Mouse (Mus musculus) layer of hippocampus, postnatal 36 days (tissue): ENCODE results near the gene Kmt2c. TPM values are rescaled to one million over a fixed set of nuclear protein-coding genes. Genes with fewer than 3 reads are reported as not detected.
"Not testable (repeated sequence)": the region's sequence is repeated elsewhere in the genome, so short reads cannot be mapped to it uniquely, and the experiment has no call there.

ENCODE experiments used
- DNase-seq, 2 experiments: peaks; one replicate each; pipeline ENCODE4 v3.0.0; 2022
- total RNA-seq, 2 experiments: library from RNA; stranded (reverse); gene quantifications; 2 replicates each; pipeline ENCODE4 v1.2.3; 2021

The Kmt2c gene
- total RNA-seq, 2 experiments from 2014 or later: 81.1 to 95.7 TPM

- no peak for DNase-seq
Measured at GRCm38 (mm10) chr5:25515767-25516166, 17.2 kb upstream of the Kmt2c start, which contains the start of gene Cct8l1. TSS of gene Cct8l1 (plus strand) at chr5:25516067.

GRCm38 (mm10) chr5:25506041-25506440 is 7.5 kb upstream of the Kmt2c start:
- DNase-seq: no peak

GRCm38 (mm10) chr5:25500686-25501085 is 2.1 kb upstream of the Kmt2c start:
- no peak for DNase-seq

- peak; percentile 96 to 97 for DNase-seq
Measured at GRCm38 (mm10) chr5:25499423-25500398, 1.1 kb upstream of the Kmt2c start.

- no peak for DNase-seq
Measured at GRCm38 (mm10) chr5:25498821-25499422, 339 bp upstream of the Kmt2c start.

GRCm38 (mm10) chr5:25497720-25498345 is 750 bp downstream of the Kmt2c start:
- peak; percentile 56 to 57 for DNase-seq

GRCm38 (mm10) chr5:25497369-25497719 is 1.2 kb downstream of the Kmt2c start:
- DNase-seq: peak in 1 of 2 experiments; percentile 6

- no peak for DNase-seq
Measured at GRCm38 (mm10) chr5:25496652-25497051, 1.9 kb downstream of the Kmt2c start.

- no peak for DNase-seq
Measured at GRCm38 (mm10) chr5:25478863-25479262, 19.7 kb downstream of the Kmt2c start.

GRCm38 (mm10) chr5:25475789-25476188 is 22.8 kb downstream of the Kmt2c start:
- DNase-seq: no peak

- DNase-seq: no peak
Measured at GRCm38 (mm10) chr5:25472070-25472469, 26.5 kb downstream of the Kmt2c start.

- no peak for DNase-seq
Measured at GRCm38 (mm10) chr5:25461956-25462355, 36.6 kb downstream of the Kmt2c start.

GRCm38 (mm10) chr5:25455432-25455831 is 43.2 kb downstream of the Kmt2c start:
- not testable (repeated sequence) for DNase-seq

GRCm38 (mm10) chr5:25452691-25453090 is 45.9 kb downstream of the Kmt2c start:
- DNase-seq: no peak

- DNase-seq: no peak
Measured at GRCm38 (mm10) chr5:25437508-25437907, 61.1 kb downstream of the Kmt2c start.

- DNase-seq: no peak
Measured at GRCm38 (mm10) chr5:25436081-25436480, 62.5 kb downstream of the Kmt2c start.

GRCm38 (mm10) chr5:25422576-25422975 is 76.0 kb downstream of the Kmt2c start:
- peak in 1 of 2 experiments; percentile 16 for DNase-seq

GRCm38 (mm10) chr5:25420601-25421000 is 78.0 kb downstream of the Kmt2c start:
- peak; percentile 24 to 68 for DNase-seq

GRCm38 (mm10) chr5:25415382-25415781 is 83.2 kb downstream of the Kmt2c start:
- no peak for DNase-seq

- DNase-seq: no peak
Measured at GRCm38 (mm10) chr5:25396727-25397126, 101.9 kb downstream of the Kmt2c start.

- no peak for DNase-seq
Measured at GRCm38 (mm10) chr5:25392655-25393054, 105.9 kb downstream of the Kmt2c start.

GRCm38 (mm10) chr5:25383581-25383980 is 115.0 kb downstream of the Kmt2c start:
- DNase-seq: no peak

GRCm38 (mm10) chr5:25379188-25379587 is 119.4 kb downstream of the Kmt2c start:
- no peak for DNase-seq
